Mouse (Mus musculus) lung, postnatal 14 days (tissue): ENCODE measurements around the gene Afmid.
"Not testable (repeated sequence)": the region's sequence is repeated elsewhere in the genome, so short reads cannot be mapped to it uniquely, and the experiment has no call there.

Source experiments
- DNase-seq: peaks from one replicate; pipeline ENCODE4 v3.0.0; 2021

Afmid gene

GRCm38 (mm10) chr11:117826916-117827315, 1.2 kb downstream of the Afmid start:
- DNase-seq: no peak

- DNase-seq: no peak
Observed at GRCm38 (mm10) chr11:117827386-117827785, 1.7 kb downstream of the Afmid start.

- DNase-seq: peak; percentile 65
Observed at GRCm38 (mm10) chr11:117828149-117828887, 2.6 kb downstream of the Afmid start.

- peak; percentile 37 for DNase-seq
Observed at GRCm38 (mm10) chr11:117828888-117829604, 3.3 kb downstream of the Afmid start.

- peak; percentile 37 for DNase-seq
Observed at GRCm38 (mm10) chr11:117829671-117830215, 4.0 kb downstream of the Afmid start.

GRCm38 (mm10) chr11:117830401-117830800, 4.7 kb downstream of the Afmid start:
- DNase-seq: peak; percentile 36

GRCm38 (mm10) chr11:117832086-117832969, 6.6 kb downstream of the Afmid start:
- peak; percentile 86 for DNase-seq

- not testable (repeated sequence) for DNase-seq
Observed at GRCm38 (mm10) chr11:117833509-117833908, 7.8 kb downstream of the Afmid start.

GRCm38 (mm10) chr11:117834086-117834485, 8.4 kb downstream of the Afmid start:
- DNase-seq: no peak

GRCm38 (mm10) chr11:117836306-117836705, 10.6 kb downstream of the Afmid start:
- DNase-seq: peak; percentile 41

- no peak for DNase-seq
Observed at GRCm38 (mm10) chr11:117838572-117838971, 12.8 kb downstream of the Afmid start.

GRCm38 (mm10) chr11:117839021-117839420, 13.3 kb downstream of the Afmid start:
- DNase-seq: no peak

- DNase-seq: no peak
Observed at GRCm38 (mm10) chr11:117840910-117841309, 15.2 kb downstream of the Afmid start.

GRCm38 (mm10) chr11:117843434-117843833, 17.7 kb downstream of the Afmid start:
- DNase-seq: no peak

- no peak for DNase-seq
Observed at GRCm38 (mm10) chr11:117844997-117845396, 19.3 kb downstream of the Afmid start.

- DNase-seq: no peak
Observed at GRCm38 (mm10) chr11:117845651-117846050, 19.9 kb downstream of the Afmid start.

GRCm38 (mm10) chr11:117846640-117847039, 20.9 kb downstream of the Afmid start:
- no peak for DNase-seq

- DNase-seq: no peak
Observed at GRCm38 (mm10) chr11:117847593-117848215, 22.0 kb downstream of the Afmid start.

- DNase-seq: no peak
Observed at GRCm38 (mm10) chr11:117848271-117848984, 22.7 kb downstream of the Afmid start.

GRCm38 (mm10) chr11:117848985-117849671, 23.4 kb downstream of the Afmid start, which contains the start of gene Birc5:
TSS of gene Birc5 (plus strand) at chr11:117849251.
- DNase-seq: peak; percentile 97

GRCm38 (mm10) chr11:117852875-117853274, 27.2 kb downstream of the Afmid start:
- no peak for DNase-seq
